Mouse (Mus musculus) monocyte, adult 2 months (primary cell): ENCODE results near the gene Defb23.
"Not testable (repeated sequence)": the region's sequence is repeated elsewhere in the genome, so short reads cannot be mapped to it uniquely, and the experiment has no call there.

Source experiments
- DNase-seq, 2 experiments: peaks; one replicate each; pipeline ENCODE4 v3.0.0; 2022; ENCODE audit warnings: low spot score in 2 of 2, low read depth in 1 of 2

Gene Defb23

GRCm38 (mm10) chr2:152438963-152439362 is 25.5 kb downstream of the Defb23 start:
- DNase-seq = no peak

- DNase-seq = peak in 1 of 2 experiments; percentile 53
Observed at GRCm38 (mm10) chr2:152436983-152437860, 27.2 kb downstream of the Defb23 start.

- DNase-seq = no peak
Observed at GRCm38 (mm10) chr2:152436405-152436901, 28.0 kb downstream of the Defb23 start.

GRCm38 (mm10) chr2:152428481-152428880 is 35.9 kb downstream of the Defb23 start:
- DNase-seq = not testable (repeated sequence)

GRCm38 (mm10) chr2:152427493-152427892 is 36.9 kb downstream of the Defb23 start:
- DNase-seq = no peak

- no peak for DNase-seq
Observed at GRCm38 (mm10) chr2:152415786-152416185, 48.6 kb downstream of the Defb23 start.

GRCm38 (mm10) chr2:152415287-152415686 is 49.1 kb downstream of the Defb23 start, which contains the start of gene 6820408C15Rik:
Gene 6820408C15Rik (plus strand): TSS chr2:152415587.
- DNase-seq = no peak

- no peak for DNase-seq
Observed at GRCm38 (mm10) chr2:152414591-152415165, 49.7 kb downstream of the Defb23 start, which contains the start of gene Zcchc3. Gene Zcchc3 (minus strand): TSS chr2:152415027.

GRCm38 (mm10) chr2:152413765-152414584 is 50.4 kb downstream of the Defb23 start:
- DNase-seq = no peak

- DNase-seq = no peak
Observed at GRCm38 (mm10) chr2:152413158-152413764, 51.2 kb downstream of the Defb23 start.

- DNase-seq = no peak
Observed at GRCm38 (mm10) chr2:152412526-152413157, 51.8 kb downstream of the Defb23 start.

- DNase-seq = no peak
Observed at GRCm38 (mm10) chr2:152411471-152411870, 52.9 kb downstream of the Defb23 start.

GRCm38 (mm10) chr2:152410971-152411371 is 53.4 kb downstream of the Defb23 start:
- no peak for DNase-seq

GRCm38 (mm10) chr2:152409781-152410180 is 54.6 kb downstream of the Defb23 start:
- DNase-seq = no peak
